Mouse (Mus musculus): ENCODE data around the gene Susd2.

- TF ChIP-seq POLR2A (IDR thresholded peaks at IDR 0.05; ENCODE audit: borderline replicate concordance, control insufficient read depth, low read depth, low read length) = no peak
- no peak for TF ChIP-seq CTCF (IDR thresholded peaks at IDR 0.05; ENCODE audit: control insufficient read depth, insufficient read depth, low read length)
These were observed 17.6 kb upstream of the Susd2 start for GRCm38 (mm10) chr10:75661381-75661780.

All from bone marrow, adult 2 months (tissue).